Mouse (Mus musculus): ENCODE results near the gene Npb. TPM values are rescaled to one million over a fixed set of nuclear protein-coding genes. Genes with fewer than 3 reads are reported as not detected.

Npb gene
- total and polyA plus RNA-seq, 3 experiments: 1.9 to 3.8 TPM; not detected in 1

GRCm38 (mm10) chr11:120612763-120613162 lies 4.5 kb downstream of the Npb start:
- Histone ChIP-seq H3K9me3 (replicated peaks) (no peaks in the 10 kb centered on the region), H3K27me3 (ENCODE audit: insufficient read depth, low read length) (peaks cover 2% of the 10 kb centered on the region; the same call in 1 of the 2 replicates), H3K4me3 (ENCODE audit: low read depth, low read length) (no peak overlapping the region), H3K36me3 (replicated peaks) (peaks cover 90% of the 10 kb centered on the region), H3K4me1 (ENCODE audit: insufficient read depth, low read depth, low read length) (peaks cover 80% of the 10 kb centered on the region)
- DNase-seq (ENCODE audit: low spot score) (no peak), ATAC-seq (ENCODE audit: extremely low read depth, insufficient number of reproducible peaks, low FRiP score, poor library complexity, severe bottlenecking) (no peak)
- TF ChIP-seq GATA1 (IDR thresholded peaks at IDR 0.05; ENCODE audit: borderline replicate concordance, low read length) (no peak), GATA2 (IDR thresholded peaks at IDR 0.05; ENCODE audit: borderline replicate concordance, low read depth, low read length) (no peak), CTCF (IDR thresholded peaks at IDR 0.05; ENCODE audit: low read depth, low read length) (peak; percentile 83), TAL1 (conservative IDR thresholded peaks at IDR 0.05; ENCODE audit: low read depth, low read length) (no peak), POLR2AphosphoS5 (IDR thresholded peaks at IDR 0.05; ENCODE audit: insufficient replicate concordance, low read depth, low read length) (no peak)

- Histone ChIP-seq H3K4me3 (ENCODE audit: low read depth, low read length) (no peak overlapping the region), H3K9me3 (replicated peaks) (peaks cover 2% of the 10 kb centered on the region; the same call in 1 of the 2 replicates), H3K36me3 (replicated peaks) (peaks cover 90% of the 10 kb centered on the region), H3K4me1 (ENCODE audit: insufficient read depth, low read depth, low read length) (peaks cover 82% of the 10 kb centered on the region), H3K27me3 (ENCODE audit: insufficient read depth, low read length) (peaks cover 2% of the 10 kb centered on the region; the same call in 1 of the 2 replicates)
- DNase-seq (ENCODE audit: low spot score) (no peak), ATAC-seq (ENCODE audit: extremely low read depth, insufficient number of reproducible peaks, low FRiP score, poor library complexity, severe bottlenecking) (no peak)
- TF ChIP-seq GATA1 (IDR thresholded peaks at IDR 0.05; ENCODE audit: borderline replicate concordance, low read length) (no peak), CTCF (IDR thresholded peaks at IDR 0.05; ENCODE audit: low read depth, low read length) (no peak), TAL1 (conservative IDR thresholded peaks at IDR 0.05; ENCODE audit: low read depth, low read length) (no peak), GATA2 (IDR thresholded peaks at IDR 0.05; ENCODE audit: borderline replicate concordance, low read depth, low read length) (no peak), POLR2AphosphoS5 (IDR thresholded peaks at IDR 0.05; ENCODE audit: insufficient replicate concordance, low read depth, low read length) (no peak)
These were observed 5.2 kb downstream of the Npb start for GRCm38 (mm10) chr11:120613481-120613972.

GRCm38 (mm10) chr11:120613976-120614375 lies 5.7 kb downstream of the Npb start:
- ATAC-seq (ENCODE audit: extremely low read depth, insufficient number of reproducible peaks, low FRiP score, poor library complexity, severe bottlenecking): no peak
- H3K36me3 ChIP-seq (replicated peaks): peaks cover 90% of the 10 kb centered on the region
- TF ChIP-seq GATA1 (IDR thresholded peaks at IDR 0.05; ENCODE audit: borderline replicate concordance, low read length) (no peak), POLR2AphosphoS5 (IDR thresholded peaks at IDR 0.05; ENCODE audit: insufficient replicate concordance, low read depth, low read length) (no peak), GATA2 (IDR thresholded peaks at IDR 0.05; ENCODE audit: borderline replicate concordance, low read depth, low read length) (no peak), TAL1 (conservative IDR thresholded peaks at IDR 0.05; ENCODE audit: low read depth, low read length) (no peak), CTCF (IDR thresholded peaks at IDR 0.05; ENCODE audit: low read depth, low read length) (no peak)

GRCm38 (mm10) chr11:120615167-120615566 lies 6.9 kb downstream of the Npb start:
- DNase-seq (ENCODE audit: low spot score) (no peak), ATAC-seq (ENCODE audit: extremely low read depth, insufficient number of reproducible peaks, low FRiP score, poor library complexity, severe bottlenecking) (no peak)
- Histone ChIP-seq H3K4me1 (ENCODE audit: insufficient read depth, low read depth, low read length) (peaks cover 79% of the 10 kb centered on the region), H3K4me3 (ENCODE audit: low read depth, low read length) (peak overlapping the region; percentile 49; the same call in 1 of the 2 replicates), H3K27me3 (ENCODE audit: insufficient read depth, low read length) (peaks cover 2% of the 10 kb centered on the region; the same call in 1 of the 2 replicates), H3K9me3 (replicated peaks) (peaks cover 4% of the 10 kb centered on the region; the same call in 1 of the 2 replicates), H3K36me3 (replicated peaks) (peaks cover 90% of the 10 kb centered on the region)
- TF ChIP-seq POLR2AphosphoS5 (IDR thresholded peaks at IDR 0.05; ENCODE audit: insufficient replicate concordance, low read depth, low read length) (no peak), TAL1 (conservative IDR thresholded peaks at IDR 0.05; ENCODE audit: low read depth, low read length) (no peak), GATA1 (IDR thresholded peaks at IDR 0.05; ENCODE audit: borderline replicate concordance, low read length) (no peak), CTCF (IDR thresholded peaks at IDR 0.05; ENCODE audit: low read depth, low read length) (no peak), GATA2 (IDR thresholded peaks at IDR 0.05; ENCODE audit: borderline replicate concordance, low read depth, low read length) (no peak)

More at GRCm38 (mm10) chr11:120613976-120614375, 5.7 kb downstream of the Npb start:
- H3K27me3 ChIP-seq (ENCODE audit: insufficient read depth, low read length): peaks cover 2% of the 10 kb centered on the region; the same call in 1 of the 2 replicates
- H3K4me3 ChIP-seq (ENCODE audit: low read depth, low read length): no peak overlapping the region
- peaks cover 4% of the 10 kb centered on the region; the same call in 1 of the 2 replicates for H3K9me3 ChIP-seq (replicated peaks)
- no peak for DNase-seq (ENCODE audit: low spot score)
- H3K4me1 ChIP-seq (ENCODE audit: insufficient read depth, low read depth, low read length): peaks cover 82% of the 10 kb centered on the region

GRCm38 (mm10) chr11:120615606-120616203 lies 7.4 kb downstream of the Npb start:
- Histone ChIP-seq H3K9me3 (replicated peaks) (peaks cover 4% of the 10 kb centered on the region; the same call in 1 of the 2 replicates), H3K4me3 (ENCODE audit: low read depth, low read length) (peak overlapping the region; percentile 49; the same call in 1 of the 2 replicates), H3K36me3 (replicated peaks) (peaks cover 90% of the 10 kb centered on the region), H3K4me1 (ENCODE audit: insufficient read depth, low read depth, low read length) (peaks cover 79% of the 10 kb centered on the region), H3K27me3 (ENCODE audit: insufficient read depth, low read length) (peaks cover 2% of the 10 kb centered on the region; the same call in 1 of the 2 replicates)
- ATAC-seq (ENCODE audit: extremely low read depth, insufficient number of reproducible peaks, low FRiP score, poor library complexity, severe bottlenecking) (no peak), DNase-seq (ENCODE audit: low spot score) (no peak)
- TF ChIP-seq TAL1 (conservative IDR thresholded peaks at IDR 0.05; ENCODE audit: low read depth, low read length): no peak
- TF ChIP-seq CTCF (IDR thresholded peaks at IDR 0.05; ENCODE audit: low read depth, low read length): no peak
- TF ChIP-seq GATA2 (IDR thresholded peaks at IDR 0.05; ENCODE audit: borderline replicate concordance, low read depth, low read length): no peak
- no peak for TF ChIP-seq GATA1 (IDR thresholded peaks at IDR 0.05; ENCODE audit: borderline replicate concordance, low read length)
- no peak for TF ChIP-seq POLR2AphosphoS5 (IDR thresholded peaks at IDR 0.05; ENCODE audit: insufficient replicate concordance, low read depth, low read length)

- Histone ChIP-seq H3K4me3 (ENCODE audit: low read depth, low read length) (peak overlapping the region; percentile 98), H3K36me3 (replicated peaks) (peaks cover 90% of the 10 kb centered on the region), H3K9me3 (replicated peaks) (peaks cover 4% of the 10 kb centered on the region; the same call in 1 of the 2 replicates), H3K27me3 (ENCODE audit: insufficient read depth, low read length) (peaks cover 2% of the 10 kb centered on the region; the same call in 1 of the 2 replicates), H3K4me1 (ENCODE audit: insufficient read depth, low read depth, low read length) (peaks cover 79% of the 10 kb centered on the region)
- DNase-seq (ENCODE audit: low spot score) (no peak), ATAC-seq (ENCODE audit: extremely low read depth, insufficient number of reproducible peaks, low FRiP score, poor library complexity, severe bottlenecking) (no peak)
- TF ChIP-seq GATA2 (IDR thresholded peaks at IDR 0.05; ENCODE audit: borderline replicate concordance, low read depth, low read length): no peak
- TF ChIP-seq CTCF (IDR thresholded peaks at IDR 0.05; ENCODE audit: low read depth, low read length): no peak
- no peak for TF ChIP-seq TAL1 (conservative IDR thresholded peaks at IDR 0.05; ENCODE audit: low read depth, low read length)
- no peak for TF ChIP-seq GATA1 (IDR thresholded peaks at IDR 0.05; ENCODE audit: borderline replicate concordance, low read length)
- no peak for TF ChIP-seq POLR2AphosphoS5 (IDR thresholded peaks at IDR 0.05; ENCODE audit: insufficient replicate concordance, low read depth, low read length)
These were observed 8.5 kb downstream of the Npb start for GRCm38 (mm10) chr11:120616617-120617294.
